Mouse (Mus musculus) monocyte, adult 59 days (primary cell): ENCODE data around the gene Slc39a5. TPM values are rescaled to one million over a fixed set of nuclear protein-coding genes. Genes with fewer than 3 reads are reported as not detected.

ENCODE experiments used
- total RNA-seq, 2 experiments: library from RNA; stranded (reverse); gene quantifications; one replicate each; pipeline ENCODE4 v1.2.4; 2023

Gene Slc39a5
- not detected for total RNA-seq

GRCm38 (mm10) chr10:128401056-128401455 lies at the start of gene Slc39a5:
TSS of gene Slc39a5 (minus strand) at chr10:128401229.

GRCm38 (mm10) chr10:128411211-128412054 lies 10.4 kb upstream of the Slc39a5 start, which contains the start of the genes Nabp2 and Rnf41:
TSS of gene Nabp2 (minus strand) at chr10:128411492.
TSS of gene Rnf41 (plus strand) at chr10:128411657.

GRCm38 (mm10) chr10:128376455-128377211 lies 24.4 kb downstream of the Slc39a5 start, which contains the start of gene Ankrd52:
TSS of gene Ankrd52 (plus strand) at chr10:128377115.

GRCm38 (mm10) chr10:128368402-128369217 lies 32.4 kb downstream of the Slc39a5 start, which contains the start of gene Coq10a:
TSS of gene Coq10a (minus strand) at chr10:128368997.

Other genes with a start within 250 kb of the Slc39a5 start
- 10 to 100 TPM; 23.0 to 27.1 TPM for gene Rbms2, start 220.9 kb downstream of the Slc39a5 start, total RNA-seq
- gene Gls2, start 206.8 kb downstream of the Slc39a5 start, total RNA-seq: not detected
- 1 to 10 TPM; 8.9 to 9.2 TPM for gene Spryd4, start 189.4 kb downstream of the Slc39a5 start, total RNA-seq
- gene Mip, start 175.4 kb downstream of the Slc39a5 start, total RNA-seq: not detected
- gene Timeless, start 169.2 kb downstream of the Slc39a5 start, total RNA-seq: 1 to 10 TPM; 4.3 to 4.9 TPM
- gene Apon, start 147.1 kb downstream of the Slc39a5 start, total RNA-seq: not detected
- not detected for gene Apof, start 132.6 kb downstream of the Slc39a5 start, total RNA-seq
- gene Stat2, start 130.7 kb downstream of the Slc39a5 start, total RNA-seq: 100 to 1,000 TPM in 1 of 2 experiments, 10 to 100 TPM in 1; 93.6 to 100 TPM
- gene Il23a, start 102.5 kb downstream of the Slc39a5 start, total RNA-seq: not detected
- 10 to 100 TPM; 30.6 to 31.6 TPM for gene Pan2, start 97.9 kb downstream of the Slc39a5 start, total RNA-seq
- gene Cnpy2, start 78.8 kb downstream of the Slc39a5 start, total RNA-seq: 10 to 100 TPM; 39.9 to 48.2 TPM
- 100 to 1,000 TPM; 101 to 110 TPM for gene Cs, start 63.5 kb downstream of the Slc39a5 start, total RNA-seq
- 10 to 100 TPM; 25.6 to 35.8 TPM for gene Coq10a, start 32.2 kb downstream of the Slc39a5 start, total RNA-seq
- gene Ankrd52, start 24.1 kb downstream of the Slc39a5 start, total RNA-seq: 10 to 100 TPM; 47.1 to 49.2 TPM
- 10 to 100 TPM; 42.7 to 46.3 TPM for gene Nabp2, start 10.3 kb upstream of the Slc39a5 start, total RNA-seq
- gene Rnf41, start 10.4 kb upstream of the Slc39a5 start, total RNA-seq: 10 to 100 TPM; 50.3 to 51.2 TPM
- 100 to 1,000 TPM; 111 to 131 TPM for gene Smarcc2, start 58.0 kb upstream of the Slc39a5 start, total RNA-seq
- 100 to 1,000 TPM; 761 to 845 TPM for gene Myl6, start 92.9 kb upstream of the Slc39a5 start, total RNA-seq
- 1 to 10 TPM in 1 of 2 experiments, under 1 TPM in 1; 0.52 to 1.3 TPM for gene Myl6b, start 97.5 kb upstream of the Slc39a5 start, total RNA-seq
- 100 to 1,000 TPM; 138 to 156 TPM for gene Esyt1, start 124.6 kb upstream of the Slc39a5 start, total RNA-seq
- 10 to 100 TPM; 39.5 to 40.5 TPM for gene Zc3h10, start 146.5 kb upstream of the Slc39a5 start, total RNA-seq
- gene Rpl41, start 148.1 kb upstream of the Slc39a5 start, total RNA-seq: 1,000 to 10,000 TPM; 2,671 to 2,681 TPM
- gene Pa2g4, start 164.8 kb upstream of the Slc39a5 start, total RNA-seq: 10 to 100 TPM; 39.1 to 41.6 TPM
- gene Erbb3, start 188.4 kb upstream of the Slc39a5 start, total RNA-seq: 1 to 10 TPM; 1.7 TPM
- 100 to 1,000 TPM; 780 to 995 TPM for gene Rps26, start 225.5 kb upstream of the Slc39a5 start, total RNA-seq
- under 1 TPM in 1 of 2 experiments, not detected in 1; 0.16 TPM for gene Ikzf4, start 244.8 kb upstream of the Slc39a5 start, total RNA-seq